Mouse (Mus musculus) midbrain, embryonic 14.5 days (tissue): ENCODE measurements around the gene Chil4. TPM values are rescaled to one million over a fixed set of nuclear protein-coding genes. Genes with fewer than 3 reads are reported as not detected.
A peak's percentile ranks its signal among the peaks of the same experiment; 100 is the strongest.
"Not testable (repeated sequence)": the region's sequence is repeated elsewhere in the genome, so short reads cannot be mapped to it uniquely, and the experiment has no call there.

Experiments
- ATAC-seq: fragments of 200-750 bp; cut with Nextera tagmentation; 2 replicates; pipeline ENCODE4 v1.8.0; 2017; ENCODE audit warnings: moderate number of reproducible peaks, moderate library complexity; ENCODE audit not compliant: low FRiP score, low TSS enrichment
- DNase-seq: peaks from one replicate; pipeline ENCODE4 v3.0.0-alpha.2; 2015
- H3K27ac ChIP-seq: fragments of 300-500 bp; sonication (generic); replicated peaks from 2 replicates; pipeline ENCODE4 v1.5.1; 2014; ENCODE audit warnings: mild to moderate bottlenecking, low read depth, low read length, moderate library complexity
- H3K27me3 ChIP-seq: fragments of 300-500 bp; sonication (generic); 2 replicates; pipeline ENCODE4 v1.6.1; 2014; ENCODE audit warnings: low read length, control low read depth, mixed read lengths; ENCODE audit not compliant: control insufficient read depth, insufficient read depth
- H3K36me3 ChIP-seq: fragments of 300-500 bp; sonication (generic); 2 replicates; pipeline ENCODE4 v1.6.1; 2014; ENCODE audit warnings: low read length, control low read depth; ENCODE audit not compliant: control insufficient read depth, insufficient read depth
- H3K4me1 ChIP-seq: fragments of 300-500 bp; sonication (generic); 2 replicates; pipeline ENCODE4 v1.6.1; 2014; ENCODE audit warnings: mild to moderate bottlenecking, antibody characterized with exemption, low read length, control low read depth; ENCODE audit not compliant: control insufficient read depth, insufficient read depth
- H3K4me2 ChIP-seq: fragments of 300-500 bp; sonication (generic); 2 replicates; pipeline ENCODE4 v1.6.1; 2014; ENCODE audit warnings: mild to moderate bottlenecking, low read length, moderate library complexity
- H3K4me3 ChIP-seq: fragments of 300-500 bp; sonication (generic); replicated peaks from 2 replicates; pipeline ENCODE4 v1.5.1; 2014; ENCODE audit warnings: low read depth, low read length
- H3K9ac ChIP-seq: fragments of 300-500 bp; sonication (generic); replicated peaks from 2 replicates; pipeline ENCODE4 v1.6.1; 2014; ENCODE audit warnings: mild to moderate bottlenecking, low read length, moderate library complexity
- H3K9me3 ChIP-seq: fragments of 300-500 bp; sonication (generic); 2 replicates; pipeline ENCODE4 v1.6.1; 2016; ENCODE audit warnings: low read length, control low read depth, mixed read lengths; ENCODE audit not compliant: control insufficient read depth
- WGBS: fragments of 180-500 bp; shearing (Covaris S2); extraction: QIAGEN DNeasy Blood & Tissue Kit; methylation state at CpG from one replicate; pipeline ENCODE4 v1.1.7; 2014; 5-methylcytosine and 5-hydroxymethylcytosine counted together
- polyA plus RNA-seq: library from polyadenylated mRNA; unstranded; fragments of >200 nt; fragmentation: Nextera tagmentation; extraction: Ambion mirVana; gene quantifications from 2 replicates; pipeline ENCODE4 v1.2.1, GENCODE M21; 2014

Gene Chil4
- polyA plus RNA-seq, 1 experiment from 2014 or later = not detected

DNA sequence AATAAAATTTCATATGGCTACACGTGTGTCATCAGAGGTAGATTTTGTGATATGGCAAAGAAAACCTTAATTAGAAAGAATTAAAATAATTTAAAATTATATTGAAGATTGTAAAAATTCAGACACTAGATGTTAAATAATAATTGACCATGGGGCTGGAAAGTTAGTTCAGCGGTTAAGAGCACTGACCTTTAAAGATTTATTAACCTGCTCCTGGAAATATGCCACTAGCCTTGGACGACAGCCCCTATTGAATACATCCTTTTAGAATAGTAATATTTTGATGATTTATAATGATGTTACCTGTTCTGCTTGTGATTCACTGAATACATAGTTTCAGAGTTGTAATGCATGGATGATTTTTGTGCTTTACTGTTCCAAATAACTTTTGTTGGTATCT, 4.1 kb upstream of the Chil4 start:
- ATAC-seq, H3K27ac ChIP-seq, H3K4me1 ChIP-seq, H3K36me3 ChIP-seq, H3K4me3 ChIP-seq, DNase-seq, H3K27me3 ChIP-seq, H3K9ac ChIP-seq, H3K9me3 ChIP-seq, H3K4me2 ChIP-seq: not testable (repeated sequence)
- 75% methylated on average over 3 of the region's 3 CpGs for WGBS

DNA sequence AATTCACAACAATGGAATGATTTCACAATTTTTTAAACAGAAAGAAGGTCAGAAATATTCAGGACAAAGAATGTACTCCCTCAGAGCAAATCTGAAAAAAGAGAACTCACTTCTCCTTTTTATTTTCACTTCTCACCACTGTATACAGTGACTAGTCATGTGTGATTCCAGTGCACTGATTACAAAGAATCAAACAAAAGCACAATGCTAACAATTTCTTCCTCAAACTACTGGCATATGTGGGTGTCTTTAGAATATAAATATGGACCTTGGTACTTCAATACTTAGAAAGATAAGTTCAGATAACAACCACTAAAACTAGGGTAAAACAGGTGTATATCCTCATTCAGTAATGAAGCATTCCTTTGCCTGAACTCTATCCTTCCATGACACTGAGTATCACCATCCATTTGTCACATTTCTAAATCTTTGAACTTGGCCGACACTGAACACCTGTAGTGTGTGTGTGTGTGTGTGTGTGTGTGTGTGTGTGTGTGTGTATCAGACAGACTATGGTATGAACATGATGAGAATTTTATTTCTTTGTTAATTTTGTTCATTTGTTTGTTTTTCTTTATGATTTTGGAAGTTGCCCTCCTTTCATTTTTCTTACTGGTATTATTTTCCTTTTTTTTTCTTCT, 2.4 kb upstream of the Chil4 start:
- Histone ChIP-seq H3K27me3 (no peaks in the 10 kb centered on the region), H3K9ac (no peak overlapping the region), H3K9me3 (no peaks in the 10 kb centered on the region), H3K36me3 (no peaks in the 10 kb centered on the region), H3K4me3 (no peak overlapping the region), H3K27ac (no peak overlapping the region), H3K4me2 (no peak overlapping the region), H3K4me1 (no peaks in the 10 kb centered on the region)
- no peak for DNase-seq
- WGBS = 91% methylated on average over 1 of the region's 1 CpGs
- no peak for ATAC-seq

DNA sequence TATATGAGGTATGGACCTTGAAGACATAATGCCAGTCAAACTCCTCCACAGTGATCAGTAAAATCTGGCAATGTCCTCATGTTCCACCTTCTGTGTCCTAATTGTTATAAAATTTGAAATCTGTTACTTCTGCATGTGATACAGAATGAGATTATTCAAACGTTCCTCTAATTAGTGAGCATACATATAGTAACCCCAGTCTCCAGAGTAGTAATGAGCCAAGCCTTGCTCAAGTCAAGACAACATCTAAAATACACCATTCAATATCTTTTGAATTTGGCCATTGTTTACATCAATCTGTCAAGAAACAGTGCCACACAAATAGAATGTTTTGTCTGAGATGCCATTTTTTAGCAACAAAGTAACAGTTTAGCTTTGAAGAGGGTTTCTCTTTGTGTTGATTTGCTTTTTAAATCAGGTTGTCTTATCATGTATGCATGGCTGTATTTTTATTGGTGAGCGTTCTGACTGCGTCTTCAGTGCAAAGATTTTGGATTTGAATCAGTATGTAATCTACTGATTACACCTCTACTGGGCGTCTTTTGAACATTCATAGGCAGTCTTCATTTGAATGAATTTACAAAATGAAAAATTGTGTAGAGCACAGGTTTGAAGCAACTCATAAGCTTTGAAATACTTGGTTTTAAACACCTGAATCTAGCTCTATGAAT, 888 bp downstream of the Chil4 start:
- not testable (repeated sequence) for ATAC-seq, DNase-seq

DNA sequence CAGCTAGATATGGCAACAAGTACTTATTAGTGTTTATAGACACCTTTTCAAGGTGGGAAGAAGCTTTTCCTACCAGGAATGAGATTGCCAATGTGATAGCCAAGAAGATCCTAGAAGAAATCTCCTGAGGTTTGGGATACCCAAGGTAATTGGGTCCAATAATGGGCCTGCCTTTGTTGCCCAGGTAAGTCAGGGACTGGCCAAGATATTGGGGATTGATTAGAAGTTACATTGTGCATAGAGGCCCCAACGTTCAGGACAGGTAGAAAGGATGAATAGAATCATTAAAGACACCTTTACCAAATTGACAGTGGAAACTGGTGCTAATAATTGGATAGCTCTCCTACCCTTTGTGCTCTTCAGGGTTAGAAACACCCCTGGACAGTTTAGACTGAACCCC, 21.3 kb downstream of the Chil4 start:
- DNase-seq = not testable (repeated sequence)

More for the DNA sequence above, 888 bp downstream of the Chil4 start:
- H3K4me1 ChIP-seq, H3K4me3 ChIP-seq, H3K27me3 ChIP-seq, H3K9me3 ChIP-seq, H3K36me3 ChIP-seq, H3K4me2 ChIP-seq, H3K9ac ChIP-seq, H3K27ac ChIP-seq: not testable (repeated sequence)
- 88% methylated on average over 4 of the region's 4 CpGs for WGBS

DNA sequence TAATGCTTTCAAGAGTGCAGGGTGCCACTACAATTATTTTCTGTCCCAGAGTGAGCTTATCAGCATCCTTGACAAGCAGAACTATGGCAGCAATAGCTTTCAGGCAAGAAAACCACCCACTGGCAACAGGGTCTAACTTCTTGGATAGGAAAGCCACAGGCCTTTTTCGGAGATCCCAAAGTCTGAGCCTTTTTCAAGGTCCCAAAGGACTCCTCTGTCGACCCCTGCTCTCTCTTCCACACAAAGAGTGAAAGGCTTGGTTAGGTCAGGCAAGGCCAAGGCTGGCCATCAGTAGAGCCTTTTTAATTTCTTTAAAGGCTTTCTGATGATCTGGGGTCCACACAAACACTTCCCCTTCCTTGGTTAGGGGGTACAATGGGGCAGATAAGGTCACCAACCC, 22.1 kb downstream of the Chil4 start:
- not testable (repeated sequence) for H3K4me1 ChIP-seq, ATAC-seq, H3K4me2 ChIP-seq, H3K36me3 ChIP-seq, H3K4me3 ChIP-seq, H3K9ac ChIP-seq, DNase-seq, H3K27me3 ChIP-seq, H3K27ac ChIP-seq, H3K9me3 ChIP-seq
- WGBS = 74% methylated on average over 2 of the region's 2 CpGs

More for the DNA sequence above, 21.3 kb downstream of the Chil4 start:
- 69% methylated on average over 1 of the region's 1 CpGs for WGBS
- not testable (repeated sequence) for H3K4me2 ChIP-seq, H3K4me1 ChIP-seq, H3K27ac ChIP-seq, H3K36me3 ChIP-seq, H3K27me3 ChIP-seq, H3K4me3 ChIP-seq, H3K9me3 ChIP-seq, H3K9ac ChIP-seq, ATAC-seq

DNA sequence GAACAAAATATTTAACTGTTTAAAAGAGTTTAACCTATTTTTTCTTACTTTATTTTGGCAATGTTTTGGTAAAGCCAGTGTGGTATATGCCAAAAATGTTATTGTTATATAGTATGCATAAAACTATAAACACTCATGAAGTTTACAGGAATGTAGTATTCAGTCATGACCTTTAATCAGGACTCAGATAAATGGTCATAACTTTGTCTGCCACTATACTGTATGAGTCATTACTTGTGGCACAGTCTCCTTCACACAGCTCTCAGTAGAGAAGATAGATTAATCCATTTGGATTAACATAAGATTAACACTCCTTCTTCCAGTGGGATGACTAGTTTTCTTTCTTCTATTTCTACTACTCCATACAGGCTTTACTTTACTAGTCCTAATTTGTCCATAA, 23.0 kb downstream of the Chil4 start:
- no peak overlapping the region for H3K27ac ChIP-seq
- no peak overlapping the region for H3K9ac ChIP-seq
- H3K4me3 ChIP-seq = no peak overlapping the region
- ATAC-seq (peak; percentile 56), DNase-seq (no peak)
- peaks cover 4% of the 10 kb centered on the region; the same call in 1 of the 2 replicates for H3K9me3 ChIP-seq
- H3K36me3 ChIP-seq = no peaks in the 10 kb centered on the region
- no peaks in the 10 kb centered on the region for H3K27me3 ChIP-seq
- no peak overlapping the region for H3K4me2 ChIP-seq
- H3K4me1 ChIP-seq = no peaks in the 10 kb centered on the region

DNA sequence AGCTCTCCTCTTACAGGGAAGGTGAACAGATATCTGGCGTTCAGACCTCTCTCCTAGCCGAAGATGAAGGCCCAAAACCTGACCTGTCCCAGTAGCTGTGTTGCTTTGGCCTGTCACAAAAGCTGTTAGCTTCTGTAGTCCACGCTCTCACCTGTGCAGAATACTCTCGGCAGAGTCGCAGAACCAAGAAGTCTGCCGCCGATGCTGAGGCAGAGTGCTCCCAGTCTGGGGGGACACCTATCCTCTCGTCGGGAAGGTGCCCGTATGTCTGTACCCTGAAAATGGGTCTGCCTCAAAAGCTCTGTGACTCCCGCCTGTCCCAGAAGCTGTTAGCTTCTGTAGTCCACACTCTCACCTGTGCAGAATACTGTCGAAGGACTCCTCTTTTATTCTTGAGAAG, 23.8 kb downstream of the Chil4 start:
- WGBS = 90% methylated on average over 12 of the region's 12 CpGs
- no peak overlapping the region for H3K27ac ChIP-seq
- no peak for DNase-seq

DNA sequence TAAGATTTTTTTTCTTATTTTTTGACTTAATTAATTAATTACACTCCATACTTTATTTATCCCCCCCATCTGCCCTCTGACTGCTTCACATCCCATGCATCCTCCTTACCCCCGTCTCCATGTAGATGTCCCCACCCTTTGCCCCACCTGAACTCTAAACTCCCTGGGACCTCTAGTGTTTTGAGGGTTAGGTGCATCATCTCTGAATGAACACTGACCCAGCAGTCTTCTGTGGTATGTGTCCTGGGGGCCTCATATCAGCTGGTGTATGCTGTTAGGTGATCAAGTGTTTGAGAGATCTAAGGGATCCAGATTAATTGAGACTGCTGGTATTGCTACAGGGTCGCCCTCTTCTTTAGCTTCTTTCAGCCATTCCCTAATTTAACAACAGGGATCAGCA, 31.3 kb downstream of the Chil4 start:
- H3K36me3 ChIP-seq = no peaks in the 10 kb centered on the region
- H3K4me3 ChIP-seq = no peak overlapping the region
- H3K4me1 ChIP-seq = no peaks in the 10 kb centered on the region
- no peak overlapping the region for H3K4me2 ChIP-seq
- H3K27me3 ChIP-seq = no peaks in the 10 kb centered on the region
- no peak overlapping the region for H3K27ac ChIP-seq
- no peak overlapping the region for H3K9ac ChIP-seq
- 81% methylated on average over 2 of the region's 2 CpGs for WGBS
- DNase-seq = no peak
- peak; percentile 72; the same call in 1 of the 2 replicates for ATAC-seq
- 0 out of 2 replicates have a peak, but pooled peaks cover 2% of the 10 kb centered on the region for H3K9me3 ChIP-seq

More for the DNA sequence above, 23.8 kb downstream of the Chil4 start:
- no peak overlapping the region for H3K4me2 ChIP-seq
- ATAC-seq = peak; percentile 34; the same call in 1 of the 2 replicates
- no peaks in the 10 kb centered on the region for H3K36me3 ChIP-seq
- no peaks in the 10 kb centered on the region for H3K27me3 ChIP-seq
- no peak overlapping the region for H3K4me3 ChIP-seq
- H3K9me3 ChIP-seq = peaks cover 4% of the 10 kb centered on the region; the same call in 1 of the 2 replicates
- no peak overlapping the region for H3K9ac ChIP-seq
- no peaks in the 10 kb centered on the region for H3K4me1 ChIP-seq
